Mouse (Mus musculus): ENCODE measurements at regions not wholly inside any gene's neighbourhood (a gene's known extent, or its start where the extent isn't known, plus 50 kb on each side); places are given as distances from the start of the nearest gene placed in this dataset.

GRCm38 (mm10) chrX:47536130-47536529 lies 356.6 kb downstream of the Smarca1 start:
- no peak for DNase-seq (ENCODE audit: low spot score in 2 of 2)

- DNase-seq (ENCODE audit: low spot score in 2 of 2): no peak
These were observed 397.7 kb downstream of the Smarca1 start for GRCm38 (mm10) chrX:47495056-47495455.

- DNase-seq (ENCODE audit: low spot score in 2 of 2): peak; percentile 2 to 14
These were observed 410.0 kb downstream of the Smarca1 start for GRCm38 (mm10) chrX:47482728-47483127.

DNA sequence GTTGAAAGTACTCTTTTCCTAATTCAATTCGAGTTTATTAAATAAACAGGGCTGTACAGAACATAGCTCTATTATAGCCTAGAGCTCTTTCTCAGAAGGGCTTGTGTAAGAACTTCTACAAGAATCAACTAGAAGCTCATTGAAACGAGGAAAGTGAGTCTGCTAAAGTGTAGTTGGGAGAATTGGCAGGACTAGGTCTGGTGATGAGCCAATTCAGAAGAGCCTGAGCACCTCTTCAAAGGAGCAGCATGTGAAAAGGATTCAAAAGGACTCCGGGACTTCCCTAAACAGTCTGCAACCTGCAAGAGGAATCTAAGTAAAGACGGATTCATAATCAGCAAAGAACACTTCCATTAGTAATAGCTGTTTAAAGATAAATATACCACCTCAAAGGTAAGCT lies 414.5 kb downstream of the Smarca1 start:
- DNase-seq (ENCODE audit: low spot score in 2 of 2): no peak

DNA sequence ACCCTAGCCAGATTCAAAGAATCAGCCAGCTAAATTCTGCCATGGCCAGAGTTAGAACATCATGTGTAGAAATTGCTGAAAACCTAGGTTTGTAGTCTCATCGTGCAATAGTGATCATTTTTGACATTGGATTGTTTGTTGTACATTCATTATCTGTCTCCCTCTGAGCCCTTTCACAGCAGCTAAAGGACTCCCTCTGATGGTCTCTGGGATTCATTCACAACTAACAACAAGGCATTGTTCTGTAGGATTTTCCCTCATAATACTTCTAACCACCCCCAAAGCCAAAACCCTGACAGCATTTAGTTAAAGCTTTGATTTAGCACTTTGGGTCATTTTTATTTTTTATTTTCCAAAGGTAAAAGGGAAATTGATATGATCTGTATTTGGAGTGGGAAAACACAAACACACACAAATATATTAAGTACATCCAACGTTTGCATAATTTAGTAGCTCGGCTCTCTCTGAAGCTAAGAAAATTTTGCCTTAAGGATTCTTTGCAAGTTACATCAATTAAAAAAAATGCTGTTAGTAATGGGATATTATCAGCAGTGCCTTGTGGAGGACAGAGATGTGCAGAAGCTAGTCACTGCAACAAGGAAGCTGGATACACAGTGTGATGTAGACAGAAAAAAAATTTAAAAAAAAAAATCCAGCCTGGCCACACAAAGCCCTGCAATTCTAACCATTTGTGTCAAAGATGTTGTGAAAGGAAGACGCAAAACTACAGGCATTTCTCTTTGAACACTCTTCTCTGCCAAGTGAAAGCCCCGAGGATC lies 425.9 kb downstream of the Smarca1 start:
- DNase-seq (ENCODE audit: low spot score in 2 of 2): no peak

GRCm38 (mm10) chrX:47461660-47462490 lies 430.9 kb downstream of the Smarca1 start:
- DNase-seq (ENCODE audit: low spot score in 2 of 2): no peak
